Comparison of ENCODE assay signal across 21 mouse cellular contexts in genomic region chr12:119195145-119195544, GRCm38 (mm10). TPM values are rescaled to one million over a fixed set of nuclear protein-coding genes. Genes with fewer than 3 reads are reported as not detected.
DNase-seq lines count a peak whose midpoint lies in the region; ATAC-seq lines count a peak whose summit lies in the region.
"Had no signal": no experiment of that assay in that cellular context is flagged by ENCODE, and none has a peak within 500 bp of the region (broad histone marks: within the 10 kb centered on the region; RNA-seq: fewer than 3 reads in every experiment).

No protein-coding gene starts in this region.

- ATAC-seq in granulocyte monocyte progenitor cell, adult 5-6 weeks (replicated peaks; ENCODE audit: poor library complexity, severe bottlenecking): peak; percentile 97
- ATAC-seq in megakaryocyte, adult 5-6 weeks (ENCODE audit: poor library complexity, severe bottlenecking): peak; percentile 78
- ATAC-seq in megakaryocyte progenitor cell, adult 5-6 weeks (replicated peaks; ENCODE audit: poor library complexity): peak; percentile 96
- no peak for ATAC-seq in megakaryocyte-erythroid progenitor cell, adult 5-6 weeks (replicated peaks; ENCODE audit: low FRiP score, low TSS enrichment, poor library complexity, severe bottlenecking)
- ATAC-seq: activated CD4-positive, CD25-positive, alpha-beta regulatory T cell, adult 4 months; CD4-positive, CD25-positive, alpha-beta regulatory T cell, adult 4 months; Patski had no signal

- no peak for DNase-seq in kidney, postnatal 36 days
- no peak for DNase-seq in ovary, postnatal 10 days (ENCODE audit: low spot score)
- DNase-seq: adrenal gland, adult 2 months; adrenal gland, adult 8-10 months; adrenal gland, postnatal 10 days; adrenal gland, postnatal 14 days; adrenal gland, postnatal 25 days; adrenal gland, postnatal 36 days; B cell, adult 2 months; cerebellum, adult 11 months; cerebellum, adult 11-12 months; cerebellum, adult 18-20 months had no signal

RNA-seq across cellular contexts. Expression of gene Itgb8, which starts 43.5 kb away (rescaled TPM):
- not detected in 2 replicates for total RNA-seq in granulocyte monocyte progenitor cell, adult 5-6 weeks (2014; fragmentation: Nextera tagmentation)
- total RNA-seq in granulocyte monocyte progenitor cell, adult 5-6 weeks (2017): not detected in 2 replicates
- total RNA-seq in megakaryocyte, adult 5-6 weeks (2015): 0.02 TPM in 1 of 2 replicates, not detected in the other
- not detected in 2 replicates for total RNA-seq in megakaryocyte, adult 5-6 weeks (2017)
- not detected in 2 replicates for total RNA-seq in megakaryocyte progenitor cell, adult 5-6 weeks (2015)
- not detected in 2 replicates for total RNA-seq in megakaryocyte progenitor cell, adult 5-6 weeks (2017)
- total RNA-seq in megakaryocyte-erythroid progenitor cell, adult 5-6 weeks (2014; fragmentation: Nextera tagmentation): 1.1 TPM in 1 of 2 replicates, not detected in the other
- 0.09 TPM in 1 of 2 replicates, not detected in the other for total RNA-seq in megakaryocyte-erythroid progenitor cell, adult 5-6 weeks (2017)
- total RNA-seq: CH12.LX, MEL had no signal
